Mouse (Mus musculus): Measurements from ENCODE around the gene Ccdc116. TPM values are rescaled to one million over a fixed set of nuclear protein-coding genes. Genes with fewer than 3 reads are reported as not detected.

Gene Ccdc116
- polyA plus RNA-seq (2014; fragmentation: Nextera tagmentation; extraction: Ambion mirVana) = 0.11 and 0.23 TPM in 2 replicates

DNA sequence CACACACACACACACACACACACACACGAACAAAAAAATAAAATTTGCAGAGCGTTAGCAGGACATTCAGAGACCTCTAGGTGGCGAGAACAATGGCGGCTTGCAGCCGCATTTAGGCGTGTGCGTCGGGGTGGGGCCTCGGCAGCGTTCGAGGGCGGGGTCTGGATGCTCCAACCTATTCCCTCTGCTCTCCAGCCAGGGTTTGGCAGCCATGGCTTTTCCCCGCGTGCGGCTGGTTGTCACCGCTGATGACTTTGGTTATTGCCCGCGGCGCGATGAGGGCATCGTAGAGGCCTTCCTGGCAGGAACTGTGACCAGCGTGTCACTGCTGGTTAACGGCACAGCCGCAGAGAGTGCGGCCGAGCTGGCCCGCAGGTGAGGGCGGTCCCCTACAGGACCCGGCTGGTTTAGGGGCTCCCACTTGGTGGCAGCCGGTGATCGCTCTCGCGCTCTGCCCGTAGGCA lies at the start of gene Ccdc116:
TSS of gene Ccdc116 (minus strand) at position 458 of the 464 bp plus-strand sequence.
- H3K9ac ChIP-seq (ENCODE audit: low read length) = peak within 1 kb of the TSS; percentile 69
- peaks cover 5% of the 10 kb centered on the region for H3K36me3 ChIP-seq (ENCODE audit: control insufficient read depth, insufficient read depth, low read length)
- ATAC-seq (ENCODE audit: insufficient number of reproducible peaks, insufficient read depth, low FRiP score, low read depth) = peak; percentile 80
- no peaks in the 10 kb centered on the region for H3K9me3 ChIP-seq (ENCODE audit: control insufficient read depth, low read length)
- peak within 1 kb of the TSS; percentile 99 for H3K4me2 ChIP-seq (ENCODE audit: low read length)
- peak within 1 kb of the TSS; percentile 61 to 84 for H3K4me3 ChIP-seq (ENCODE audit: control insufficient read depth in 1 of 2, insufficient read depth in 1 of 2, low read depth in 1 of 2, low read length in 2 of 2)
- 2% methylated on average over 34 of the region's 34 CpGs for WGBS
- H3K27ac ChIP-seq (replicated peaks in 1 of 2; ENCODE audit: control insufficient read depth in 1 of 2, insufficient read depth in 1 of 2, low read depth in 2 of 2, low read length in 2 of 2) = no peak within 1 kb of the TSS
- no peaks in the 10 kb centered on the region for H3K27me3 ChIP-seq (ENCODE audit: control insufficient read depth, insufficient read depth, low read length)
- H3K4me1 ChIP-seq (ENCODE audit: control insufficient read depth in 2 of 2, insufficient read depth in 2 of 2, low read length in 2 of 2) = peaks cover 6 to 9% of the 10 kb centered on the region in 2 experiments; a peak in 3 of 4 replicates

DNA sequence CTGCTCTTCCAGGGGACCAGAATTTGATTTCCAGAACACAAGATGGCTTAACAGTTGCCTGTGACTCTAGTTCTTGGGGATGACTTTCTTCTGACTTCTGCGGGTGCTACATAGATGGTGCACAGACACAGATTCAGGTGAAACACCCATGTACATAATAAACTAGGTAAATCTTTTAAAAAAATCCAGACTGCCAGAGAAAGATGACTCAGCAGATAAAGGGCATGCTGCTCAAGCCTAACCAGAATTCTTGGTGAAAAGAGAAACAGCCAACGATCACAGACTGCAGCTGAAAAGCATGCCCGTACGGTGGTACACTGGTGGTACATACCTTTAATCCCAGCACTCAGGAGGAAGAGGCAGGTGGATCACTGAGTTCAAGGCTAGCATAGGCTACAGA lies 46.8 kb upstream of the Ccdc116 start:
- Histone ChIP-seq H3K36me3 (ENCODE audit: control insufficient read depth, insufficient read depth, low read length) (peaks cover 12% of the 10 kb centered on the region), H3K4me2 (ENCODE audit: low read length) (no peak overlapping the region), H3K27me3 (ENCODE audit: control insufficient read depth, insufficient read depth, low read length) (no peaks in the 10 kb centered on the region), H3K9me3 (ENCODE audit: control insufficient read depth, low read length) (no peaks in the 10 kb centered on the region; the same call in 1 of the 2 replicates), H3K4me3 (ENCODE audit: control insufficient read depth in 1 of 2, insufficient read depth in 1 of 2, low read depth in 1 of 2, low read length in 2 of 2) (no peak overlapping the region), H3K9ac (ENCODE audit: low read length) (no peak overlapping the region), H3K4me1 (ENCODE audit: control insufficient read depth in 2 of 2, insufficient read depth in 2 of 2, low read length in 2 of 2) (no peaks in the 10 kb centered on the region; a peak in 1 of 4 replicates), H3K27ac (replicated peaks in 1 of 2; ENCODE audit: control insufficient read depth in 1 of 2, insufficient read depth in 1 of 2, low read depth in 2 of 2, low read length in 2 of 2) (no peak overlapping the region)
- 94% methylated on average over 4 of the region's 4 CpGs for WGBS
- no peak for ATAC-seq (ENCODE audit: insufficient number of reproducible peaks, insufficient read depth, low FRiP score, low read depth)

DNA sequence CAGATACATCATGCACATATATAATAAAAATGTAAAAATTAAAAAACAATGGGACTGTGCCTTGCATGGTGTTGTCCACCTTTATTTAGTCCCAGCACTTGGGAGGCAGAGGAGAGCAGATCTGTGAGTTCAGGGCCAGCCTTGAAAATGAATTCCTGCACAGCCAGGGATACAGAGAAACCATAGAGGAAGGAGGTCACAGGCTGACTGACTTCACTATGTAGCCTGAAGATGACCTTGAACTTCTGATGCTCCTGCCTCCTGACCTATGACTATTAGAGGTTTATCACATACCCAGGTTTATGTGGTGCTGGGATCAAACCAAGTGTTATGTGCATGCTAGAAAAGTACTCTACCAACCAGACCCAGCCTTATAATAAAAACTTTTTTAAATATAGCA lies 38.4 kb upstream of the Ccdc116 start:
- Histone ChIP-seq H3K36me3 (ENCODE audit: control insufficient read depth, insufficient read depth, low read length) (peaks cover 16% of the 10 kb centered on the region), H3K4me1 (ENCODE audit: control insufficient read depth in 2 of 2, insufficient read depth in 2 of 2, low read length in 2 of 2) (peaks cover 0 to 5% of the 10 kb centered on the region in 2 experiments; a peak in 1 of 4 replicates), H3K9ac (ENCODE audit: low read length) (no peak overlapping the region), H3K4me2 (ENCODE audit: low read length) (no peak overlapping the region), H3K27ac (replicated peaks in 1 of 2; ENCODE audit: control insufficient read depth in 1 of 2, insufficient read depth in 1 of 2, low read depth in 2 of 2, low read length in 2 of 2) (no peak overlapping the region), H3K4me3 (ENCODE audit: control insufficient read depth in 1 of 2, insufficient read depth in 1 of 2, low read depth in 1 of 2, low read length in 2 of 2) (no peak overlapping the region), H3K9me3 (ENCODE audit: control insufficient read depth, low read length) (no peaks in the 10 kb centered on the region; the same call in 1 of the 2 replicates), H3K27me3 (ENCODE audit: control insufficient read depth, insufficient read depth, low read length) (no peaks in the 10 kb centered on the region)
- no peak for ATAC-seq (ENCODE audit: insufficient number of reproducible peaks, insufficient read depth, low FRiP score, low read depth)

GRCm38 (mm10) chr16:17183003-17183402 lies 36.0 kb upstream of the Ccdc116 start:
- no peaks in the 10 kb centered on the region for H3K27me3 ChIP-seq (ENCODE audit: control insufficient read depth, insufficient read depth, low read length)
- H3K36me3 ChIP-seq (ENCODE audit: control insufficient read depth, insufficient read depth, low read length) = peaks cover 16% of the 10 kb centered on the region
- H3K27ac ChIP-seq (replicated peaks in 1 of 2; ENCODE audit: control insufficient read depth in 1 of 2, insufficient read depth in 1 of 2, low read depth in 2 of 2, low read length in 2 of 2) = no peak overlapping the region
- ATAC-seq (ENCODE audit: insufficient number of reproducible peaks, insufficient read depth, low FRiP score, low read depth) = no peak
- WGBS = 79% methylated on average over 3 of the region's 3 CpGs
- no peak overlapping the region for H3K4me2 ChIP-seq (ENCODE audit: low read length)
- peaks cover 0 to 5% of the 10 kb centered on the region in 2 experiments; a peak in 1 of 4 replicates for H3K4me1 ChIP-seq (ENCODE audit: control insufficient read depth in 2 of 2, insufficient read depth in 2 of 2, low read length in 2 of 2)
- no peaks in the 10 kb centered on the region for H3K9me3 ChIP-seq (ENCODE audit: control insufficient read depth, low read length)
- H3K9ac ChIP-seq (ENCODE audit: low read length) = no peak overlapping the region
- no peak overlapping the region for H3K4me3 ChIP-seq (ENCODE audit: control insufficient read depth in 1 of 2, insufficient read depth in 1 of 2, low read depth in 1 of 2, low read length in 2 of 2)

DNA sequence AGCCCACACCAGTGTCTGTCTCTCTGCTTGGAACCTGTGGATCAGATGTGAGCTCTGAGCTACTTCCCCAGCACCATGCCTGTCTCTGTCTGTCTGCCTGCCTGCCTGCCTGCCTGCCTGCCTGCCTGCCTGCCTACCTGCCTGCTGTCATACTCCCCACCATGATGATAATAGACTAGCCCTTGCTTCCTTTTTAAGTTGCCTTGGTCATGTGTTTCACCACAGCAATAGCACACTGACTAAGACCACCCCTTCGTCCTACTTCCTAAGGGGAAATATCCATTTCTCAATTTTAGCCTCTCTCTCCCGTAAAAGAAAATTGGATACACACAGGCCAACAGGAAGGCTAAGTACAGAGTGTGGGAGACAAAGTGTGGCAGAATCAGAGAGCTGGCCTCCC lies 35.1 kb upstream of the Ccdc116 start:
- no peak for ATAC-seq (ENCODE audit: insufficient number of reproducible peaks, insufficient read depth, low FRiP score, low read depth)
- Histone ChIP-seq H3K4me1 (ENCODE audit: control insufficient read depth in 2 of 2, insufficient read depth in 2 of 2, low read length in 2 of 2) (peaks cover 0 to 5% of the 10 kb centered on the region in 2 experiments; a peak in 1 of 4 replicates), H3K36me3 (ENCODE audit: control insufficient read depth, insufficient read depth, low read length) (peaks cover 23% of the 10 kb centered on the region), H3K27ac (replicated peaks in 1 of 2; ENCODE audit: control insufficient read depth in 1 of 2, insufficient read depth in 1 of 2, low read depth in 2 of 2, low read length in 2 of 2) (no peak overlapping the region), H3K4me3 (ENCODE audit: control insufficient read depth in 1 of 2, insufficient read depth in 1 of 2, low read depth in 1 of 2, low read length in 2 of 2) (no peak overlapping the region), H3K9ac (ENCODE audit: low read length) (no peak overlapping the region), H3K4me2 (ENCODE audit: low read length) (no peak overlapping the region), H3K9me3 (ENCODE audit: control insufficient read depth, low read length) (no peaks in the 10 kb centered on the region), H3K27me3 (ENCODE audit: control insufficient read depth, insufficient read depth, low read length) (no peaks in the 10 kb centered on the region)
- 79% methylated on average over 2 of the region's 2 CpGs for WGBS

- Histone ChIP-seq H3K36me3 (ENCODE audit: control insufficient read depth, insufficient read depth, low read length) (peaks cover 18% of the 10 kb centered on the region), H3K4me1 (ENCODE audit: control insufficient read depth in 2 of 2, insufficient read depth in 2 of 2, low read length in 2 of 2) (peaks cover 0 to 11% of the 10 kb centered on the region in 2 experiments; a peak in 1 of 4 replicates), H3K27ac (replicated peaks in 1 of 2; ENCODE audit: control insufficient read depth in 1 of 2, insufficient read depth in 1 of 2, low read depth in 2 of 2, low read length in 2 of 2) (peak overlapping the region in 1 of 2 experiments; percentile 41; a peak in 2 of 4 replicates), H3K9ac (ENCODE audit: low read length) (no peak overlapping the region), H3K27me3 (ENCODE audit: control insufficient read depth, insufficient read depth, low read length) (no peaks in the 10 kb centered on the region), H3K4me2 (ENCODE audit: low read length) (no peak overlapping the region), H3K9me3 (ENCODE audit: control insufficient read depth, low read length) (no peaks in the 10 kb centered on the region), H3K4me3 (ENCODE audit: control insufficient read depth in 1 of 2, insufficient read depth in 1 of 2, low read depth in 1 of 2, low read length in 2 of 2) (no peak overlapping the region)
- WGBS = 71% methylated on average over 4 of the region's 4 CpGs
- no peak for ATAC-seq (ENCODE audit: insufficient number of reproducible peaks, insufficient read depth, low FRiP score, low read depth)
Observed at GRCm38 (mm10) chr16:17181382-17181781, 34.4 kb upstream of the Ccdc116 start.

- WGBS = 91% methylated on average over 3 of the region's 3 CpGs
- Histone ChIP-seq H3K27me3 (ENCODE audit: control insufficient read depth, insufficient read depth, low read length) (no peaks in the 10 kb centered on the region), H3K4me3 (ENCODE audit: control insufficient read depth in 1 of 2, insufficient read depth in 1 of 2, low read depth in 1 of 2, low read length in 2 of 2) (no peak overlapping the region), H3K27ac (replicated peaks in 1 of 2; ENCODE audit: control insufficient read depth in 1 of 2, insufficient read depth in 1 of 2, low read depth in 2 of 2, low read length in 2 of 2) (no peak overlapping the region), H3K9ac (ENCODE audit: low read length) (no peak overlapping the region), H3K4me2 (ENCODE audit: low read length) (no peak overlapping the region), H3K36me3 (ENCODE audit: control insufficient read depth, insufficient read depth, low read length) (peaks cover 25% of the 10 kb centered on the region), H3K4me1 (ENCODE audit: control insufficient read depth in 2 of 2, insufficient read depth in 2 of 2, low read length in 2 of 2) (peaks cover 0 to 11% of the 10 kb centered on the region in 2 experiments; a peak in 1 of 4 replicates), H3K9me3 (ENCODE audit: control insufficient read depth, low read length) (no peaks in the 10 kb centered on the region)
- ATAC-seq (ENCODE audit: insufficient number of reproducible peaks, insufficient read depth, low FRiP score, low read depth) = no peak
Observed at GRCm38 (mm10) chr16:17179706-17180105, 32.7 kb upstream of the Ccdc116 start.

Measured in heart, embryonic 14.5 days (tissue).